In the genomic region with DNA sequence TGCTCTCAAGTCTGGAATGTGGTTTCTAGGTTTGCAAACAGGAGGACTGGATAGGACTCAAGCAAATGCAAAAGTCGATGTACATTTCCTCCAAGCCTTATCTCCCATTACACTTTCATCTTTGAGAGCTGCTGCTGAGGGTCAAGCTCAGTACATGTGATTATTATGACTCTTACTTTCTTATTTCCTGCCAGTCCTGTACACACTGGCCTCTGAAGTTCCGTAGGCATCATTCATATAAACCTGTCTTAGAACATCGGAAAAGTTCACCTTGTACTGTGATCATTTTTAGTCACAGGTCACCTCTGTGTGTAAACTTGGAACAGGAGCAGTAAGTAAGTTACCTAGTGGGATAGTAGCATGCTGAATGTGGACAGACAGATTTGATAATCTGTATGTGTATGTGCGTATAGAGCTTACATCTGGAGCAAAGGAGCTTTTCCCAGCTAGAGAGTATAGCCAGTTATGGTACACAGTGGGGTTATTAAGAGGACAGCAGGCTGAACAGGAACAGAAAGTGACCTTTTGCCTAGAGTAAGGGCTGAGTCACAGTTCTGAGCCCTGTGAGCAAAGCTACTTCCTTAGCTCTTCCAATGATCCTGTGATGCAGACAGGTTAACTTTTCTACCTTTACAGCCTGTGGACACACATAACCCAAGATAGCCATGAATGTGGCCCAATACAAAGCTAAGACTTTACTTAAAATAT, we compare ENCODE assay signal across 15 mouse cellular contexts.
"Had no signal": no experiment of that assay in that cellular context is flagged by ENCODE, and none has a peak within 500 bp of the region (broad histone marks: within the 10 kb centered on the region; RNA-seq: fewer than 3 reads in every experiment).

No protein-coding gene starts in this region.

- H3K9ac ChIP-seq: neural tube, embryonic 12.5 days; neural tube, embryonic 13.5 days; neural tube, embryonic 15.5 days; stomach, embryonic 15.5 days had no signal

- H3K9me3 ChIP-seq: neural tube, embryonic 12.5 days; neural tube, embryonic 13.5 days; neural tube, embryonic 15.5 days; stomach, embryonic 15.5 days had no signal

- H3K4me1 ChIP-seq: neural tube, embryonic 12.5 days; neural tube, embryonic 13.5 days; neural tube, embryonic 15.5 days; stomach, embryonic 15.5 days had no signal

- H3K27me3 ChIP-seq: neural tube, embryonic 12.5 days; neural tube, embryonic 13.5 days; neural tube, embryonic 15.5 days; stomach, embryonic 15.5 days had no signal

- H3K27ac ChIP-seq: neural tube, embryonic 12.5 days; neural tube, embryonic 13.5 days; neural tube, embryonic 15.5 days; stomach, embryonic 15.5 days had no signal

- H3K36me3 ChIP-seq: neural tube, embryonic 12.5 days; neural tube, embryonic 13.5 days; neural tube, embryonic 15.5 days; stomach, embryonic 15.5 days had no signal

- DNase-seq: right cerebral cortex, adult 18-20 months; right cerebral cortex, postnatal 14 days; right cerebral cortex, postnatal 25 days; right cerebral cortex, postnatal 4 days; spleen, adult 18-20 months; thymus, adult 18-20 months; thymus, adult 2 months; thymus, postnatal 14 days; thymus, postnatal 25 days; thymus, postnatal 36 days; thymus, postnatal 4 days had no signal

- H3K4me2 ChIP-seq: neural tube, embryonic 12.5 days; neural tube, embryonic 13.5 days; neural tube, embryonic 15.5 days; stomach, embryonic 15.5 days had no signal

- H3K4me3 ChIP-seq: neural tube, embryonic 12.5 days; neural tube, embryonic 13.5 days; neural tube, embryonic 15.5 days; stomach, embryonic 15.5 days had no signal
